Mouse (Mus musculus): ENCODE measurements around the gene Gm21860.
"Not testable (repeated sequence)": the region's sequence is repeated elsewhere in the genome, so short reads cannot be mapped to it uniquely, and the experiment has no call there.

GRCm38 (mm10) chrY:90717496-90717895 lies 37.1 kb downstream of the Gm21860 start:
- not testable (repeated sequence) for TF ChIP-seq TAL1 (conservative IDR thresholded peaks at IDR 0.05; ENCODE audit: low read depth, low read length); CTCF (IDR thresholded peaks at IDR 0.05; ENCODE audit: low read depth, low read length); POLR2AphosphoS5 (IDR thresholded peaks at IDR 0.05; ENCODE audit: insufficient replicate concordance, low read depth, low read length); GATA1 (IDR thresholded peaks at IDR 0.05; ENCODE audit: borderline replicate concordance, low read length); GATA2 (IDR thresholded peaks at IDR 0.05; ENCODE audit: borderline replicate concordance, low read depth, low read length)

Measured in G1E (cell line).